Mouse (Mus musculus) adrenal gland, postnatal 25 days (tissue): Measurements from ENCODE around the gene Nxn. TPM values are rescaled to one million over a fixed set of nuclear protein-coding genes. Genes with fewer than 3 reads are reported as not detected.

Experiments used
- DNase-seq: peaks from one replicate; pipeline ENCODE4 v3.0.0; 2021; ENCODE audit warnings: mixed read lengths
- total RNA-seq: library from RNA; stranded (reverse); gene quantifications from 2 replicates; pipeline ENCODE4 v1.2.3, GENCODE M21; 2021

Gene Nxn
- total RNA-seq, 1 experiment from 2014 or later = 29.5 TPM

GRCm38 (mm10) chr11:76361422-76361821 is 37.5 kb downstream of the Nxn start:
- peak; percentile 25 for DNase-seq

GRCm38 (mm10) chr11:76360255-76360654 is 38.7 kb downstream of the Nxn start:
- no peak for DNase-seq

- no peak for DNase-seq
These were observed 40.2 kb downstream of the Nxn start for GRCm38 (mm10) chr11:76358628-76359320.

- no peak for DNase-seq
These were observed 41.5 kb downstream of the Nxn start for GRCm38 (mm10) chr11:76357464-76357863.

GRCm38 (mm10) chr11:76356091-76356490 is 42.8 kb downstream of the Nxn start:
- no peak for DNase-seq

GRCm38 (mm10) chr11:76355425-76355824 is 43.5 kb downstream of the Nxn start:
- DNase-seq = no peak

- no peak for DNase-seq
These were observed 45.9 kb downstream of the Nxn start for GRCm38 (mm10) chr11:76352861-76353558.

GRCm38 (mm10) chr11:76351624-76352011 is 47.3 kb downstream of the Nxn start:
- no peak for DNase-seq

- no peak for DNase-seq
These were observed 47.9 kb downstream of the Nxn start for GRCm38 (mm10) chr11:76350931-76351623.

GRCm38 (mm10) chr11:76349833-76350232 is 49.1 kb downstream of the Nxn start:
- no peak for DNase-seq

- no peak for DNase-seq
These were observed 51.4 kb downstream of the Nxn start for GRCm38 (mm10) chr11:76347589-76347988.

GRCm38 (mm10) chr11:76343031-76343430 is 55.9 kb downstream of the Nxn start:
- DNase-seq = no peak

GRCm38 (mm10) chr11:76341884-76342645 is 56.9 kb downstream of the Nxn start:
- no peak for DNase-seq

- DNase-seq = no peak
These were observed 57.8 kb downstream of the Nxn start for GRCm38 (mm10) chr11:76341163-76341562.

GRCm38 (mm10) chr11:76339830-76340229 is 59.1 kb downstream of the Nxn start:
- DNase-seq = no peak

GRCm38 (mm10) chr11:76339141-76339540 is 59.8 kb downstream of the Nxn start:
- DNase-seq = no peak

GRCm38 (mm10) chr11:76338656-76339055 is 60.3 kb downstream of the Nxn start:
- DNase-seq = no peak

GRCm38 (mm10) chr11:76337764-76338163 is 61.2 kb downstream of the Nxn start:
- DNase-seq = no peak

- DNase-seq = no peak
These were observed 61.7 kb downstream of the Nxn start for GRCm38 (mm10) chr11:76337236-76337635.

- DNase-seq = no peak
These were observed 62.7 kb downstream of the Nxn start for GRCm38 (mm10) chr11:76336224-76336623.

- no peak for DNase-seq
These were observed 64.0 kb downstream of the Nxn start for GRCm38 (mm10) chr11:76334966-76335365.

GRCm38 (mm10) chr11:76332240-76332639 is 66.7 kb downstream of the Nxn start:
- DNase-seq = no peak
